Mouse (Mus musculus) lung, adult 2 months (tissue): ENCODE results near the gene Zbtb44. TPM values are rescaled to one million over a fixed set of nuclear protein-coding genes. Genes with fewer than 3 reads are reported as not detected.

ENCODE experiments used
- DNase-seq: peaks from one replicate; pipeline ENCODE4 v3.0.0; 2022
- H3K4me1 ChIP-seq: fragments of 200-500 bp; 2 replicates; pipeline ENCODE4 v1.6.1; 2011; ENCODE audit warnings: low read length; ENCODE audit not compliant: control insufficient read depth, insufficient read depth
- H3K4me3 ChIP-seq: fragments of 200-500 bp; replicated peaks from 2 replicates; pipeline ENCODE3; 2011; ENCODE audit warnings: low read depth, mild to moderate bottlenecking, control low read depth, low read length; ENCODE audit errors: extremely low read depth
- CTCF ChIP-seq: fragments of 200-500 bp; IDR thresholded peaks from 2 replicates; pipeline ENCODE4 v1.5.1; 2011; ENCODE audit warnings: mild to moderate bottlenecking, low read length, control low read depth; ENCODE audit not compliant: insufficient read depth
- POLR2A ChIP-seq: fragments of 200-500 bp; IDR thresholded peaks from 2 replicates; pipeline ENCODE4 v1.6.1; 2011; ENCODE audit warnings: low read depth, mild to moderate bottlenecking, control low read depth, low read length, borderline replicate concordance; ENCODE audit errors: extremely low read depth
- WGBS: fragments of 180-500 bp; shearing (Covaris S2); methylation state at CpG from one replicate; pipeline ENCODE4 v1.1.7; 2018; 5-methylcytosine and 5-hydroxymethylcytosine counted together
- polyA plus RNA-seq: library from polyadenylated mRNA; depleted of rRNA; stranded (reverse); fragments of >200 nt; gene quantifications from 2 replicates; pipeline ENCODE4 v1.2.3, GENCODE M21; 2012

The Zbtb44 gene
- polyA plus RNA-seq, 1 experiment, result 5.9 TPM

DNA sequence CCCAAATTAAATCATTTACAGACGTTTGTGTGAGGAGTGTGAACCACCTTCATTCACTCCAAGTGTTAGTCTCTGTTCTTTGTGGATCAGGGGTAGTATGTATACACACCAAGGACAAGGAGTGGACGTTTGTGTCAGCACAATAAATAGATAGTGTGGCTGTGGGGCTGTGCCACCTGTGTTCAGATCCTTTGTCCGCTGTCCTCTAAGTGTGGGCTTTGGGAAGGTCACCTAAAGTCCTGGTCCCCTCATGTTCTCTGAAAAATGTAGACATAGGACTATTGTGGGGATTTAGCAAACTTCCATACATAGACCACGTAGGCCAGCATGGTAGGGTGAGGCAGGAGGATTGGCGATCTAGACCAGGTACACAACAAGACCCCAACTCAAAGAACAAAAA lies 55.1 kb downstream of the Zbtb44 start:
- H3K4me3 ChIP-seq, result no peak overlapping the region
- TF ChIP-seq POLR2A (no peak), CTCF (no peak)
- WGBS, result 73% methylated on average over 5 of the region's 5 CpGs
- H3K4me1 ChIP-seq, result 0 out of 2 replicates have a peak, but pooled peaks cover 2% of the 10 kb centered on the region
- no peak for DNase-seq

DNA sequence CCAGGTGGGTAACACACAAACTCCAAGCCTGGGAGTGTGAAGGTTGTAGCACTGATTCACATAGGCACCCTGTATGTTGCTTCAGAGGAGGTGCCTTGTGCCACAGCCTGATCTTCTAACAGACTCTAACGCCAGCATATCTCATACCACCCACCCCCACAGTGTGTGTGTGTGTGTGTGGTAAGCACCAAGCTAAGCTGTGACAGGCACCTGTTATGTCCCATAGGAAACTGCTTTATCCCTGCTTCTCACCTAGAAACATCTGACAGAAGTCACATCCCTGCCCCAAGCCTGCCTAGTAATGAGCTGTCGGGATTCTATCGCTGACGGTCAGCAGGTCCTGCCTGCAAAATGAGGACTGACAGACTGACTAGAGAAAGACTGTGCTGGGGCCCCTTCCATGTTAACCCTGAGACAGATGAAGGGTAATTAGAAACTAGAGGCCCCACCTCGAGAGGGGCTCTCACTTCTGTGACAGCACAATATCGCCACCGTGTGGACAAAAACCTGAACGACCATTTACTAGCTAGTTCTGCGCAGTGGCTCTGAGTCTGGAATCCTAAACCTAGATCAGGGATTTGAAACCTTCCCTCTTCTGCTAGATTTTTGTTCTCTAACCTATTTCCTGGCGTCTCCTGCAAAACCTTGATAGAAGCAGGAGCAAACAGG lies 55.8 kb downstream of the Zbtb44 start:
- TF ChIP-seq CTCF, result peak; percentile 67
- no peak for TF ChIP-seq POLR2A
- Histone ChIP-seq H3K4me3 (no peak overlapping the region), H3K4me1 (0 out of 2 replicates have a peak, but pooled peaks cover 2% of the 10 kb centered on the region)
- peak; percentile 51 for DNase-seq
- WGBS, result 27% methylated on average over 10 of the region's 10 CpGs

GRCm38 (mm10) chr9:31086754-31087145 lies 56.3 kb downstream of the Zbtb44 start:
- 81% methylated on average over 7 of the region's 7 CpGs for WGBS
- TF ChIP-seq CTCF, result no peak
- no peak for TF ChIP-seq POLR2A
- Histone ChIP-seq H3K4me1 (0 out of 2 replicates have a peak, but pooled peaks cover 2% of the 10 kb centered on the region), H3K4me3 (no peak overlapping the region)
- DNase-seq, result no peak

DNA sequence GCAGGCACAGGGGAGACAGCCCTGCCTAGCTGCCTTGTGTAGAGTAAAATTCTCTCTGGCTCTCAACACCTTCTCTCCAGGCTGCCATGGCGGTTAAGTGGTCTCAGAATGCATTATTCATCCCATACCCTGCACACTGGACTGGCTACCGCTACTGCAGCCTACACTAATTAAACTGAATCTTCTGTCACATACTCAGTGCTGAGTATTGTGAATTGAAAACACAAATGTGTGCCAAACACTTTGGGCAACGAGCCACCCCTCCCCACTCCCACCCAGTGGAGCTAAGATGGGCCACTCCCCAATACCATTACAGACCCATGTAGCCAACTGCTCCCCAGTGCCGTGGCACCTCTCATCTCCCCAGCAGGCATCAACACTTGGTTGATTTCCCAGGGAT lies 57.0 kb downstream of the Zbtb44 start:
- WGBS, result 75% methylated on average over 4 of the region's 4 CpGs
- DNase-seq, result no peak
- Histone ChIP-seq H3K4me3 (no peak overlapping the region), H3K4me1 (no peaks in the 10 kb centered on the region)
- TF ChIP-seq POLR2A (no peak), CTCF (no peak)

GRCm38 (mm10) chr9:31088116-31088515 lies 57.7 kb downstream of the Zbtb44 start:
- Histone ChIP-seq H3K4me1 (no peaks in the 10 kb centered on the region), H3K4me3 (no peak overlapping the region)
- TF ChIP-seq POLR2A (no peak), CTCF (no peak)
- 63% methylated on average over 3 of the region's 3 CpGs for WGBS
- DNase-seq, result no peak

GRCm38 (mm10) chr9:31088883-31089282 lies 58.4 kb downstream of the Zbtb44 start:
- Histone ChIP-seq H3K4me3 (no peak overlapping the region), H3K4me1 (no peaks in the 10 kb centered on the region)
- WGBS, result 71% methylated on average over 4 of the region's 4 CpGs
- DNase-seq, result no peak
- TF ChIP-seq CTCF (no peak), POLR2A (no peak)

GRCm38 (mm10) chr9:31089541-31089940 lies 59.1 kb downstream of the Zbtb44 start:
- Histone ChIP-seq H3K4me1 (no peaks in the 10 kb centered on the region), H3K4me3 (no peak overlapping the region)
- no peak for TF ChIP-seq CTCF
- no peak for TF ChIP-seq POLR2A
- WGBS, result 88% methylated on average over 9 of the region's 9 CpGs
- DNase-seq, result no peak

DNA sequence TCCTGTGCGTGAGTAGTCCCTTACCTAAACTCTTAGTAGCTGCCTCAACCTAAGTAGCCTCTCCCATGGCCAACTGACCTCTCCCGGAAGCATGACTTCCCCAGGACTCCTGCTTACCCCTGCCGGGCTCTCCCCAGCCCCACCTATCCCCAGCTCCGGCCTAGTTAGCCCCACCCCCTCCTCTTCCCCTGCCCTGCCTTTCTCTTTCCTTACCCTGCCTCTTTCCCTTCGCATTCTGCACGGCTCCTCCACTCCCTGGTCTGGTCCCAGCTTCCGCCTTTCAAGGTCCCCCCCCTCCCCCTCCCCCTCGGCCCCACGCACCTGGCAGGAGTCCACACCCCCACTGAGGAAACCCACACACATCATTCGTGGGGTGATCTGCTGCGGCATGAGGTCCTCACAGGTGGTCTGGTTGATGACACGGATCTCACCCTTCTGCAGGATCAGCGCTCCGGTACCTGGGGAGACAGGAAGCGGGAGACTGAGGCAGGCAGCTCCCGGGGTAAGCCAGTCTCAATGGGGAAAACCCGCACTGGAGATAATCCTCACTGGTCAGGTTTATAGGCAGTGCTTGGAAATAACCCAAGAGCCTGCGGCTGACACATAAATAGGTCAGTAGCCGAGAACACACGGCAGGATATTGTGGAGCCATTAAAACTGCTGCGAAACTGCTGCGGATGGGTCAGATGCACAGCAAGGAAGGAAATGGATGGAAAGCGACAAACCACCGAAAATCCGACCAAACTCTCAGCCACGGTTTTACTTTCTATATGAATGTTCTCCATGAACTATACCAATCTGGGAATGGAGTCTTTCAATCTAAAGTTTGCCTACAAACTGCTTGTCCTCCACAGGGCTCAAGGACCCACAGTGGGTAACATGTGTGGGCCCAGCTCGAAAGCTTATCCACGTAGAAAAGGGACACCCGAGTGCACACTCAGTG lies 59.9 kb downstream of the Zbtb44 start:
- TF ChIP-seq CTCF, result no peak
- no peak for TF ChIP-seq POLR2A
- 72% methylated on average over 29 of the region's 29 CpGs for WGBS
- no peaks in the 10 kb centered on the region for H3K4me1 ChIP-seq
- no peak overlapping the region for H3K4me3 ChIP-seq
- no peak for DNase-seq

- no peaks in the 10 kb centered on the region for H3K4me1 ChIP-seq
- 97% methylated on average over 10 of the region's 10 CpGs for WGBS
- no peak for DNase-seq
- TF ChIP-seq CTCF, result no peak
- TF ChIP-seq POLR2A, result no peak
- H3K4me3 ChIP-seq, result no peak overlapping the region
Measured at GRCm38 (mm10) chr9:31091162-31091581, 60.7 kb downstream of the Zbtb44 start.
